Mouse (Mus musculus): ENCODE results near the gene B430218F22Rik. TPM values are rescaled to one million over a fixed set of nuclear protein-coding genes. Genes with fewer than 3 reads are reported as not detected.
"Not testable (repeated sequence)": the region's sequence is repeated elsewhere in the genome, so short reads cannot be mapped to it uniquely, and the experiment has no call there.

Gene B430218F22Rik
- 0.69 TPM in 1 of 2 replicates, not detected in the other for total RNA-seq (2014; fragmentation: Nextera tagmentation)
- total RNA-seq (2017) = 0.13 TPM in 1 of 2 replicates, not detected in the other

DNA sequence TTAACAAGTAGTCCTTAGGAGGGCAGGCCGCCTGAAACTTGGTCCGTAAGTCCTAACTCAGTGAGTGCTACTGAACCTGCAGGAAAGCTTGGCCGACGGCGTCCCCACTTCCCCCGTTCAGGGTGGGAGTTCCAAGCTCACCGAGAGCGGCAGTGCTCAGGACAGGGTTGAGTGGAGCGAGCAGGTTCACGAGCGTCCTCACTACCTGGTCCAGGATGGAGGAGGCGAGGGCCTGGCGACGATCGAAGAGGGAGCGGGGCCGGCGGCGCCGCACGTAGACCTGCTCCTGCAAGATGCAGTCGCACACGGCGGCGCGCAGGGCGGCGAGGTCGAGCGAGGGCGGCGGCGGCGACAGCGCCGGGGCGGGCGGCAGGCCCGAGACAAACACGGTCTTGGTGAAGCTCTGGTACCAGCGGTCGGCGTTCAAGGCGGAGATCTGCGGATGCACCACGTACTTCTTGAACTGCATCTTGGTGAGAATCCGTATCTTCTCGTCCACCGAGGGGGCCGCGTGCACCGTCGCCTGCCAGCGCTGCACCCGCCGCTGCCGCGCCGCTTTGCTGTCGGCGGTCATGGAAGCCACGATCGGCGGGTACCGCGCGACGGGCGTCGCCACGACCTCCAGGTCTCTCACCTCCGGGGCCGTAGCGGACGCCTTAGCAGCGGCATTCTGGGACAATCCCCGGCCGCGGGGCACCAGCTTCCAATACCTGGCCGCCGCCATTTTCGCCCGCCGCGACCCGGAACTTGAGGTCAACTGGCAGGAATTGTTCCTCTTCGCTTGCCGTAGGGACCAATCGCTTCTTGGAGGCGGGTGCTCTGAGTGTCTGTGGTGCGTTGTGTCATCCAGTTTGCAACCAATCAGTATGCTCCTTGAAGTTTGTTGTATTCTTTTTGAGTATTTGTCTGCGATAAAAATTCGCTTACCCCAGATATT is at the start of gene B430218F22Rik, which contains the start of gene Mrps30:
Gene B430218F22Rik, plus strand, starts transcription at position 120 of the 937 bp plus-strand sequence.
Gene Mrps30, minus strand, starts transcription at position 742 of the 937 bp plus-strand sequence.
- peak; percentile 98 for ATAC-seq (replicated peaks; ENCODE audit: poor library complexity, severe bottlenecking)

DNA sequence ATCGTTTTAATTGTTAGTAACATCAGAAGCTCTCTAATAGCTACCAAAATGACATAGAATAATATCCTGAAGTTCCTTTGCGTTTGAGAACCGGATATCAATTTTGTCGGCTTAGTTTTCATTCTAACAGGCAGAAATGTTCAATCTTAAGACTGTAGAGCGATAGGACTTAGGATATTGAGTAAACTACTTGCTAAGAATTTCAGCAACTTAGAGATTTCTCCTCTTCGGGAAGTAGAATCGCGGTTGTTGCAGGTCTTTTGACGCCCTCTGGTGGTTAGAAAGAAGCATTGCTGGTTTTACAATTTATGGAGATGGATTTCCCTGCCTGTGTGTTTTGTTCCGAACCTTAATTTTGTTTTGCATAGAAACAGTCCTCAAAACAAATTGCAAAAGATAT is 36.2 kb upstream of the B430218F22Rik start:
- peak; percentile 81 for ATAC-seq (replicated peaks; ENCODE audit: poor library complexity, severe bottlenecking)

DNA sequence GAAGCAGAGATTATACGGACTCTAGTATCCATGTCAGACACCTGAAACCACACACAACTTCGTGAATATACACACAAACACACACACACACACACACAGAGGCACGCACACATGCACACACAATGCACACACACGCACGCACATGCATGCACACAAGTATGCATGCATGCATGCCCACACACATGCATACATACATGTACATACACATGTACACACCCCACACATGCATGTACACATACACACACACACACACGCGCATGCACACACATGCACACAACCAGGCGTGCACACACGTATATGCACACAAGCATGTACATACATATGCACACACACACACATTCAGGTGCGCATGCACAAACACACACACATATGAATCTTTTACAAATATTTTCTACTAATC is 35.6 kb upstream of the B430218F22Rik start:
- no peak for ATAC-seq (replicated peaks; ENCODE audit: poor library complexity, severe bottlenecking)

DNA sequence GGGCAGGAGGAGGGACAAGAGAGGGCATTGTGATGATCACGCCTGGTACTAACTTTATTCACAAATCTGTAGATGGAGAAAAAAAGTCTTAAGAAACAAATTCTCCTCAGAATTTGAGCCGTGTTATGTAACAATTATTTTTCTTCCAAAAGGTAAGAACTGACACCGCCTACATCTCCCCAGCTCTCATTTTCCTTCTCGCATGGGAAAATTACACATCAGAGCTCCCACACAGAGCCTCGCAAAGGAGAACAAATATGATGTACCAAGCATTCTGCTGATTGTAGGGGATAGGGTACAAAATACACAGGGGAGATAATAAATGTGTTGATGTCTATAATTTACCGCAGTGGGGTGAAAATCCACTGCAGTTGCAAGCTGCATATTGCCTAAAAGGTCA is 23.1 kb upstream of the B430218F22Rik start:
- ATAC-seq (replicated peaks; ENCODE audit: poor library complexity, severe bottlenecking) = no peak

DNA sequence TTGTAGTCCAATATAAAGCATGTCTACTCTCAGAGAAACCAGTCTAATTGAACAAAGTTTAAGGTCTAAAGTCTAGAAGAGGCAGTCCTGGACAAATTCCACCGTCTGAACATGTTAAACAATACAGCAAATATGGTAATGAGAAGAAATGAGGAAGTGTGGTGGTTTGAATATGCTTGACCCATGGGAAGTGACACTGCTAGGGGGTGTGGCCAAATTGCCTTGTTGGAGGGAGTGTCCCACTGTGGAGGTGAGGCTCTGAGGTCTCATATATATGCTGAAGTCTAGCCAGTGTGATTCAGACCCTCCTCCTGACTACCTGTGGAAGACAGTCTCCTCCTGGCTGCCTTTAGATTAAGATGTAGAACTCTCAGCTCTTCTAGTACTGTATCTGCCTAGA is 20.7 kb upstream of the B430218F22Rik start:
- peak; percentile 70 for ATAC-seq (replicated peaks; ENCODE audit: poor library complexity, severe bottlenecking)

DNA sequence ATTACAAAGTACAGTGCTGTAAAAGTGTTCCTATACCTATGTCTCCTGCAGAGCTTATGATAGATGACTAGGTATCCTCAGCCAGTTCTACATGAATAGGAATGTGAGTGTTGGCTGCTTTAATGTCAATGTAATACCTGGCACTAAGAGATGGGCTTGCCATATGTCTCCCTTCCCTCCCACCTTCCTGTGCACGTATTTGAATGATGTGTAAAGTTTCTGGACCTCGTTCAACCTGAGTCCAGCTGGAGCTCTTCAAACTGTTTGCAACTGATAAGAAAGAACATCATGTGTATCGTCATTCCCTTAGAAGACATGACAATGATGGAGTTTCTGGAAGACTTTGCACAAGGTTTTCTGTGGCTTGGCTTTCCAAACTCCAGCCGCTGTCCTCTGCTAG is 13.6 kb upstream of the B430218F22Rik start:
- no peak for ATAC-seq (replicated peaks; ENCODE audit: poor library complexity, severe bottlenecking)

DNA sequence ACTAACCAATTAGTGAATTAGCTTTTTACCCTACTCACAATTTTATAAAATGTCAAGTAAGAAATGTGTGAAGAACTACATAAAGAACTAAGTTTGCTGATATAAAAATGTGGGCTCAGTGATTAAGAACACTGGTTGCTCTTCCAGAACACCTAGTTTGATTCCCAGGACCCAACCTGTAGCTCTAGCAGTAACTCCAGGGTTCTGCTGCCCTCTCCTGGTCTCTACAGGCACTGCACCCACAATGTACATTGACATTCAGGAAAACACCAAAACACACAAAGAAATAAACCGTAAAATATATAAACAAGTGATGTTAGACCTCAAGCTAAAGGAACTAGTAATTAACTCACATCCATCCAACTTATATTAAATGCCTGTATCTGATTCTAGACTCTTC is 7.3 kb upstream of the B430218F22Rik start:
- ATAC-seq (replicated peaks; ENCODE audit: poor library complexity, severe bottlenecking) = peak; percentile 96

DNA sequence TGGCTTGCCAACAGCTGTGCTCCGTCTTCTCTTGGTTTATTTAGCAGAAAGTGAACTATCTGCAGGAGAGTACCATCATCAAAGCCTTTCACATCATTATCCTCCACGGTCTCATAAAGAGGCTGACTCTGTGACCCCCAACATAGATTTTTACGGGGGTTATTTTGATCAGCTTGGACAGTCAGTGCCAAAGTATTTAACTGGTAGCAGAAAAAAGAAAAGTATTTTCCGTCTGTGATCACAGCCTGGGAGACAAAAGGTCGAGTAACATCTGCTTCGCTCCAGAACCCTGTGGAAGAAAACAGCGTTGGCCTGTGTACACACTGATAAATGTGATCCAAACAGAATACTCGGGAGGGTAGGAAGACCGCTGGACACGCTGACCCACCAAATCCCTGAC is 6.0 kb upstream of the B430218F22Rik start:
- no peak for ATAC-seq (replicated peaks; ENCODE audit: poor library complexity, severe bottlenecking)

DNA sequence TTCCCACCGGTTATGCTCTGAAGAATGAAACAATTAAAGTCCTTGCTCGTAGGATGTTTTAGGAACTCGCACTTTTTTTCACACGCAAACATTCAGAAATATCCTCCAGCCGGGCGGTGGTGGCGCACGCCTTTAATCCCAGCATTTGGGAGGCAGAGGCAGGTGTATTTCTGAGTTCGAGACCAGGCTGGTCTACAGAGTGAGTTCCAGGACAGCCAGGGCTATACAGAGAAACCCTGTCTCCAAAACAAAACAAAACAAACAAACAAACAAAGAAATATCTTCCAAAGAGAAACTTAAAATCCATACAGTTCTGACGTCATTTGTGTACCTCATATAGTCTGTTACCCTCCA is 995 bp downstream of the B430218F22Rik start:
- ATAC-seq (replicated peaks; ENCODE audit: poor library complexity, severe bottlenecking) = not testable (repeated sequence)

DNA sequence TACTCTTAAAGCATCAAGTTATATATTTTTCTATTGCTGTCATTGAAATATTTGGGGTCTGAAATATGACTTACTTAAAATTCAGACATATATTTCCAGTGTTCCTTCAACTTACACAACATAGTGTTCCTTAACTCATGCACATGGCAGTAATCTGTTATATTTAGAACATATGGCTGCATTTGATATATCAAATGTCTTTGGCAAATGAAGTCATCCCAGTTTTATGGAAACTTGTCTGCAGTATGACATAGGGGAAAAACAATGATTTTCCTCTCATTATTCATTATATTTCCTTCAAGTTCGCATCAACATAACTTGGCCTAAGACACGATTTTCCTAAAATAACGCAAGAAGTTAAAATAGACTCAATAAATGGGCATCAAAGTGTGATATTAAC is 9.4 kb downstream of the B430218F22Rik start:
- no peak for ATAC-seq (replicated peaks; ENCODE audit: poor library complexity, severe bottlenecking)

DNA sequence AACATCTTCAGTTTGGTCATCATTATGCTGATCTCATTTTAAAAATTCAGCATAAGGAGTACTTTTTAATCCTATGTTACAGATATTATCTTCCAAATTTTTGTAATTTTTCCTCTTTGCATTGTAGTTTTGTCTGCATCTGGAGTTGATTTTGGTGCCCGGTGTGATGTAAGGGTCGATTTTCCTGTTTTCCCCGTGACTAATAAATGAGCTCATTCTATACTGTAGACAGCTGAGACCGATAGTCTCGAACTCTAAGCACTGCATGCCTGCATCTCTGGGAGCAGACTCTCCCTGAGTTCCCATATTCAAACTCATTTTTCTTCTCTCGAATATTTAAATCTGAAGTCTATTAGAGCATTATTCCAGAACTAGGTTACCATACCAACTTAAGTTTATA is 13.9 kb downstream of the B430218F22Rik start:
- no peak for ATAC-seq (replicated peaks; ENCODE audit: poor library complexity, severe bottlenecking)

DNA sequence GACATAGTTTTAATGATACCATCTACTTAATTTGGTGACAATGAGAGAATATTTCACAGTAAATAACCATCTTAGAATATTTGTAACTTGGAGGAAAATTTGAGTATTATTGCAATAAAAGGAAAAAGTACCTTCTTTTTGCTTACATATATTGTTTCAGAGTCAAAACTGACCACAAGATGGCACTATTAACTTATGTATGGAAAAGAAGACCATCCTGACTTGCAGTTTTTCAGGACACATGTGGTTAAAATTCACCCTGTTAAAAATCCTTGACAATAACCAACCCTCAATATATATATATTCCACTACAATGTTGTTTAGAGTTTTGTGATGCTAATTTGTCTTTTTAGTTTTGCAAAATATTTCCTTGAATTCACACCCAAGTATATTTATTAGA is 17.1 kb downstream of the B430218F22Rik start:
- peak; percentile 75 for ATAC-seq (replicated peaks; ENCODE audit: poor library complexity, severe bottlenecking)

DNA sequence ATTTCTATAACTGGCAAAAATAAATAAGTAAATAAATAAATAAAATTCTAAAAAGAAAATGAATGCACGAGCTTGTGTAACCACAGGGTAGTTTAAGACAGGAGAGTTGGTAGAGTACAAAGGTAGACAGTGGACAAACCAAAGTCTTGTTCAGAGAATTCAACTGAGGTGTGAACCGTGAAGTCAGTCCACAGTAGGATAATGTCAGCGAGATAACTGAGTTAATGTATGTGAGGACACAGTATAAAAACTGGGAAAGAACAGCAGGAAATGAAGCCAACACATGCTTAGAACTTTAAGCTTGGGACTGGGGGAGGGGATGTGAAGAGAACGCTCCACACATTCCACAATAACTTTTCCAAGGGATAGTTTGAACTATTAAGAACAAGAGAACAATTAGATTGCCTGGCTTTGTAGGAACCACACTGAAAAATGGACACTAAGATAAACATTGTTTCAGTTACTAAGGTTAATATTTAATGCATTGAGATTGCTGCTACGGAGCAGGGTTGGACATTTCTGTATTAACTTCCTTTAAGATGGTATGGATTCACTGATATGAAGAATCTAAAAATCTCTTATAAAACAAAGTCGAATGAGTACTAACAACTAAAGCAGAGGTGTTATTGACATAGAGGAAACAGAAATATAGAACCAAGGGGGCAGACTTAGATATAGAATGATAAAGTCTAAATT is 25.0 kb downstream of the B430218F22Rik start:
- ATAC-seq (replicated peaks; ENCODE audit: poor library complexity, severe bottlenecking) = no peak

DNA sequence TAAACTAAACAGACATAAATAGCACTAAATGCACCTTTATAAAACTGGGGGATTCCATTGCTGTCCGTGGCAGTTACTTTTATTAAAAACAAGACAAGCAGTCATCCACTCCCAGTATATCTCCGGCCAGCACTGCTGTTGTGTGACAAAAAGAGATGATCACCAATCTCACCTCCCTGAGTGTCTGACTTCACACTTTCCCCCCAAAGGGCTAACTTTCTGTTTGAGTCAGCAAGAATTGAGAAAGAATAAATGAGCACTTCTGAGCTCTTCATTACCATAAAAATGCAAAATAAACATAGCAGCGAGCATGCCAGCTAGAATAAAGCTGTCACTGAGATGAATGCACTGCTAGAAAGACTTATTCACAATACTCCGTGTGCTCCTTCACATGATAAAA is 31.7 kb downstream of the B430218F22Rik start:
- ATAC-seq (replicated peaks; ENCODE audit: poor library complexity, severe bottlenecking) = no peak

DNA sequence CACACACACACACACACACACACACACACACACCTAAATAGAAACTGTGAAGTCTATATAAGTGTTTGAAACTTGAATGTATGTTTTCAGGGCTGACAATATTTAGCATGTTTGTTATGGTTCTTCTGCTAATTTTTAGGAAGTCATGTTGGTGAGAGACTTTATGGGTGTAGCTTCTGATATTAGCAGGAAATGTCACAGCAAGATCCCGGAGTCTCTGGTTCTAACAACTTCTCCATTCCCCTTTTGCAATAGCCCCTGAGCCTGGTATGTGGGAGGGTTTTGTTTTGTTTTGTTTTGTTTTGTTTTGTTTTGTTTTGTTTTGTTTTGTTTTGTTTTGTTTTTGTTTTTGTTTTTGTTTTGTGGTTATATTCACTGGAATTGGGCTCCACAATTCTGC is 34.0 kb downstream of the B430218F22Rik start:
- peak; percentile 96 for ATAC-seq (replicated peaks; ENCODE audit: poor library complexity, severe bottlenecking)

DNA sequence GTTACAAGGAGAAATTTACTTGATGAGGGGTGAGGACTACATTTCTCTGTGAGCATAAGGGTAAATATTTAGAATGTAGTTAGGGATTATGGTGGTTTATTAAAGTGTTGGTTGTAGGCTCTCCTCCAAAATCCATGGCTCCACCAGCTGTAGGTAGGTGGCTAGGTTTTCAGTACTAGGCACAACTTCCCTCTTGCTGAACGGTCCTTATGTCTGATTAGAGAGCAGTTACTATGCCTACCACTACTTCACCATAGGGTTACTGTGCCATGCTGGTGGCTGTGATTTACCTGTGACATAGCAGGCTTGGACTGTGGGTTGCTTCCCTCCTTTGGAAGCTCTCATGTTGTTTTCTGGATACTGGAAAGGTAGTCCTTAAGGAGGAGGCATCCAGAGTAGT is 34.4 kb downstream of the B430218F22Rik start:
- peak; percentile 58 for ATAC-seq (replicated peaks; ENCODE audit: poor library complexity, severe bottlenecking)

Other genes starting within 250 kb of the B430218F22Rik start
- 19.1 and 23.9 TPM in 2 replicates for gene Mrps30, start 622 bp downstream of the B430218F22Rik start, total RNA-seq (2014; fragmentation: Nextera tagmentation)
- 40.8 and 48.3 TPM in 2 replicates for gene Mrps30, start 622 bp downstream of the B430218F22Rik start, total RNA-seq (2017)

All from granulocyte monocyte progenitor cell, adult 5-6 weeks (primary cell).